Mouse (Mus musculus): ENCODE data around the gene Sugp2. TPM values are rescaled to one million over a fixed set of nuclear protein-coding genes. Genes with fewer than 3 reads are reported as not detected.

The Sugp2 gene
- polyA plus RNA-seq, 1 experiment from 2014 or later: 33.8 TPM

DNA sequence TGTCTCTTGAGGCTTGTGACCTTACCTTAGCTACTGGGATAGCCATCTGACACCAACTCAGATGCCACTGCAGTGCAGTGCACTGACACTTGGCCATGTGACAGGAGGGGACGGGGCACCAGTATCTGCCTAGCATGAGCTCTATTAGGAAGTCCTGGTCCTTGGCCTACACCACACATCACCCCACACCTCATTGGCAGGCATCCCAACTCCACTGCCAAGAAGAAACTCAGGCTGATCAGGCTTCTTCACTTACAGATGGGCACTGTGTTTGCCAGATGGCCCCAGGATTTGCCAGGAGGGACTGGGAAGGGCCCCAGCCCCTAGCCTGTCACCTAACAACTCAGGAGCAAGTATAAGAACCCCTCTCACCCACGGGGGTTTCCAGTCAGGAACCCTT, 79.4 kb downstream of the Sugp2 start:
- Histone ChIP-seq H3K9ac (no peak overlapping the region), H3K4me2 (no peak overlapping the region), H3K36me3 (peaks cover 52% of the 10 kb centered on the region), H3K9me3 (replicated peaks) (no peaks in the 10 kb centered on the region), H3K4me3 (no peak overlapping the region), H3K27me3 (replicated peaks) (peaks cover 13% of the 10 kb centered on the region; the same call in 1 of the 2 replicates), H3K27ac (ENCODE audit: poor library complexity, severe bottlenecking) (no peak overlapping the region), H3K4me1 (replicated peaks) (peaks cover 25% of the 10 kb centered on the region)
- WGBS: 71% methylated on average over 2 of the region's 2 CpGs
- ATAC-seq (ENCODE audit: insufficient number of reproducible peaks, low FRiP score): no peak

GRCm38 (mm10) chr8:70315624-70316510, 81.8 kb downstream of the Sugp2 start, which contains the start of gene Cers1:
Gene Cers1, plus strand, starts transcription at chr8:70315775.
- 3% methylated on average over 66 of the region's 66 CpGs for WGBS
- ATAC-seq (ENCODE audit: insufficient number of reproducible peaks, low FRiP score): peak; percentile 71
- Histone ChIP-seq H3K4me3 (peak within 1 kb of the TSS; percentile 63), H3K9ac (peak within 1 kb of the TSS; percentile 68), H3K4me1 (replicated peaks) (peaks cover 25% of the 10 kb centered on the region), H3K27ac (ENCODE audit: poor library complexity, severe bottlenecking) (no peak within 1 kb of the TSS), H3K36me3 (peaks cover 31% of the 10 kb centered on the region), H3K9me3 (replicated peaks) (no peaks in the 10 kb centered on the region), H3K27me3 (replicated peaks) (peaks cover 13% of the 10 kb centered on the region; the same call in 1 of the 2 replicates), H3K4me2 (peak within 1 kb of the TSS; percentile 93)

- peaks cover 13% of the 10 kb centered on the region; the same call in 1 of the 2 replicates for H3K27me3 ChIP-seq (replicated peaks)
- WGBS: 19% methylated on average over 15 of the region's 15 CpGs
- ATAC-seq (ENCODE audit: insufficient number of reproducible peaks, low FRiP score): peak; percentile 61
Measured at GRCm38 (mm10) chr8:70316511-70317504, 82.8 kb downstream of the Sugp2 start.

DNA sequence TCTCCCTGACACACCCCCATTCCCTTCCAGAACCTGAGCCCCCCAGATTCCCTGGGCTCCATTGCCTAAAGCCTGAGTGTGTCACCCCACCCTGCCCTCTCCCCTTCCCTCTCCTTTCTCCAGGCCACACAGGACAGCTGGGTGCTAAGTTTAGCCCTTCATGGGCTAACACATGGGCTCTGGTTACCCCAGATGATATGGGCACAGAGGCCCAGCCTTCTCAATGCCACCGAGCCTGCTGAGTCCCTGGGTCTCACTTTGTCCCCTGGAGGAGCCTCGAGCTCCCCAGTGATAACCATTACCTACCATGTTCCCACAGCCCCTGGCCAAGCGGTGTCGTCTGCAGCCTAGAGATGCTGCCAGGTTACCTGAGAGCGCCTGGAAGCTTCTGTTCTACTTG, 83.8 kb downstream of the Sugp2 start:
- no peaks in the 10 kb centered on the region for H3K9me3 ChIP-seq (replicated peaks)
- H3K4me3 ChIP-seq: no peak overlapping the region
- ATAC-seq (ENCODE audit: insufficient number of reproducible peaks, low FRiP score): no peak
- H3K4me2 ChIP-seq: no peak overlapping the region
- peaks cover 11% of the 10 kb centered on the region for H3K36me3 ChIP-seq
- H3K4me1 ChIP-seq (replicated peaks): peaks cover 25% of the 10 kb centered on the region
- H3K27me3 ChIP-seq (replicated peaks): peaks cover 13% of the 10 kb centered on the region; the same call in 1 of the 2 replicates
- 75% methylated on average over 5 of the region's 5 CpGs for WGBS
- no peak overlapping the region for H3K9ac ChIP-seq
- H3K27ac ChIP-seq (ENCODE audit: poor library complexity, severe bottlenecking): no peak overlapping the region

More at GRCm38 (mm10) chr8:70316511-70317504, 82.8 kb downstream of the Sugp2 start:
- Histone ChIP-seq H3K27ac (ENCODE audit: poor library complexity, severe bottlenecking) (no peak overlapping the region), H3K36me3 (peaks cover 22% of the 10 kb centered on the region), H3K4me3 (peak overlapping the region; percentile 63), H3K9ac (peak overlapping the region; percentile 68), H3K4me2 (peak overlapping the region; percentile 93), H3K9me3 (replicated peaks) (no peaks in the 10 kb centered on the region), H3K4me1 (replicated peaks) (peaks cover 25% of the 10 kb centered on the region)

- WGBS: 93% methylated on average over 3 of the region's 3 CpGs
- Histone ChIP-seq H3K9me3 (replicated peaks) (peaks cover 8% of the 10 kb centered on the region; the same call in 1 of the 2 replicates), H3K4me2 (no peak overlapping the region), H3K4me3 (no peak overlapping the region), H3K36me3 (peaks cover 4% of the 10 kb centered on the region; the same call in 1 of the 2 replicates), H3K4me1 (replicated peaks) (no peaks in the 10 kb centered on the region), H3K27me3 (replicated peaks) (no peaks in the 10 kb centered on the region), H3K27ac (ENCODE audit: poor library complexity, severe bottlenecking) (no peak overlapping the region), H3K9ac (no peak overlapping the region)
- ATAC-seq (ENCODE audit: insufficient number of reproducible peaks, low FRiP score): no peak
Measured at GRCm38 (mm10) chr8:70323716-70324115, 89.7 kb downstream of the Sugp2 start.

DNA sequence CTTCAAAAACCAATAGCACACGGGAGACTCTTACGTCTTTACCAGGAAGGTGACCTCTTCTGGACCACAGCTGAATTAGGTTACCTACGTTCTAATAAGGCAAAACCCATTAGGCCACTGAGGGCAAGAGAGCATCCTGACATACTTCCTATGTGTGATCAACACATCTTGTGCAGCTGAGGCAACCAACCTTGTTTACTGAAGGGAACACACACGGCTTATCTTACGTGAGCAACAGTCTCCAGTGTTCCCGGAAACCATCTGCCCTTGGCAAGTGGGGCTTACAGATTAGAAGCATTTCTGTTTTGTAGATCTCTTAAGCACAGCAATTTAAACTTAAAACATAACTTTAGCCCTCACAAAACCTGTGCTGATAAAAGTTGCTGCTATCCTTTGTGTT, 93.5 kb downstream of the Sugp2 start:
- peak overlapping the region; percentile 22 for H3K27ac ChIP-seq (ENCODE audit: poor library complexity, severe bottlenecking)
- no peak overlapping the region for H3K4me3 ChIP-seq

GRCm38 (mm10) chr8:70329124-70329834, 95.3 kb downstream of the Sugp2 start, which contains the start of gene Gdf1:
Gene Gdf1, plus strand, starts transcription at chr8:70329817.
- 27% methylated on average over 14 of the region's 14 CpGs for WGBS
- Histone ChIP-seq H3K27me3 (replicated peaks) (peaks cover 21% of the 10 kb centered on the region), H3K4me1 (replicated peaks) (peaks cover 24% of the 10 kb centered on the region), H3K9ac (peak within 1 kb of the TSS; percentile 36), H3K4me3 (peak within 1 kb of the TSS; percentile 33), H3K36me3 (peaks cover 37% of the 10 kb centered on the region), H3K9me3 (replicated peaks) (peaks cover 8% of the 10 kb centered on the region; the same call in 1 of the 2 replicates), H3K4me2 (peak within 1 kb of the TSS; percentile 64), H3K27ac (ENCODE audit: poor library complexity, severe bottlenecking) (peak within 1 kb of the TSS; percentile 22)
- peak; percentile 53 for ATAC-seq (ENCODE audit: insufficient number of reproducible peaks, low FRiP score)

More for the DNA sequence above, 93.5 kb downstream of the Sugp2 start:
- H3K9ac ChIP-seq: no peak overlapping the region
- whole genome bisulfite sequencing: 75% methylated on average over 6 of the region's 6 CpGs
- ATAC-seq (ENCODE audit: insufficient number of reproducible peaks, low FRiP score): peak; percentile 49; the same call in 1 of the 2 replicates
- H3K4me1 ChIP-seq (replicated peaks): peaks cover 24% of the 10 kb centered on the region
- H3K27me3 ChIP-seq (replicated peaks): peaks cover 21% of the 10 kb centered on the region
- no peak overlapping the region for H3K4me2 ChIP-seq
- H3K36me3 ChIP-seq: peaks cover 20% of the 10 kb centered on the region
- peaks cover 8% of the 10 kb centered on the region; the same call in 1 of the 2 replicates for H3K9me3 ChIP-seq (replicated peaks)

Other genes starting within 250 kb of the Sugp2 start
- 55.6 and 59.2 TPM in 2 replicates for gene Gatad2a, start 237.8 kb upstream of the Sugp2 start, polyA plus RNA-seq (2016; fragmentation: Nextera tagmentation; extraction: Ambion mirVana)
- 39.9 and 42.1 TPM in 2 replicates for gene Mau2, start 191.5 kb upstream of the Sugp2 start, polyA plus RNA-seq (2016; fragmentation: Nextera tagmentation; extraction: Ambion mirVana)
- gene Sugp1, start 191.4 kb upstream of the Sugp2 start, polyA plus RNA-seq (2016; fragmentation: Nextera tagmentation; extraction: Ambion mirVana): 32.7 and 34.0 TPM in 2 replicates
- gene Tm6sf2, start 161.3 kb upstream of the Sugp2 start, polyA plus RNA-seq (2016; fragmentation: Nextera tagmentation; extraction: Ambion mirVana): 1.3 and 1.6 TPM in 2 replicates
- 0.11 and 0.24 TPM in 2 replicates for gene Hapln4, start 150.8 kb upstream of the Sugp2 start, polyA plus RNA-seq (2016; fragmentation: Nextera tagmentation; extraction: Ambion mirVana)
- 0.17 and 0.31 TPM in 2 replicates for gene Ncan, start 113.4 kb upstream of the Sugp2 start, polyA plus RNA-seq (2016; fragmentation: Nextera tagmentation; extraction: Ambion mirVana)
- gene Nr2c2ap, start 102.9 kb upstream of the Sugp2 start, polyA plus RNA-seq (2016; fragmentation: Nextera tagmentation; extraction: Ambion mirVana): 28.5 and 29.1 TPM in 2 replicates
- gene Rfxank, start 95.1 kb upstream of the Sugp2 start, polyA plus RNA-seq (2016; fragmentation: Nextera tagmentation; extraction: Ambion mirVana): 17.7 and 18.7 TPM in 2 replicates
- 30.3 and 38.1 TPM in 2 replicates for gene Borcs8, start 94.7 kb upstream of the Sugp2 start, polyA plus RNA-seq (2016; fragmentation: Nextera tagmentation; extraction: Ambion mirVana)
- not detected in 2 replicates for gene Mef2b, start 94.5 kb upstream of the Sugp2 start, polyA plus RNA-seq (2016; fragmentation: Nextera tagmentation; extraction: Ambion mirVana)
- gene Tmem161a, start 61.9 kb upstream of the Sugp2 start, polyA plus RNA-seq (2016; fragmentation: Nextera tagmentation; extraction: Ambion mirVana): 98.0 and 100 TPM in 2 replicates
- gene Slc25a42, start 21.9 kb upstream of the Sugp2 start, polyA plus RNA-seq (2016; fragmentation: Nextera tagmentation; extraction: Ambion mirVana): 8.5 and 9.7 TPM in 2 replicates
- 22.6 and 23.4 TPM in 2 replicates for gene Armc6, start 240 bp downstream of the Sugp2 start, polyA plus RNA-seq (2016; fragmentation: Nextera tagmentation; extraction: Ambion mirVana)
- 46.0 and 48.4 TPM in 2 replicates for gene Homer3, start 48.6 kb downstream of the Sugp2 start, polyA plus RNA-seq (2016; fragmentation: Nextera tagmentation; extraction: Ambion mirVana)
- 32.8 and 34.3 TPM in 2 replicates for gene Ddx49, start 68.3 kb downstream of the Sugp2 start, polyA plus RNA-seq (2016; fragmentation: Nextera tagmentation; extraction: Ambion mirVana)
- 251 and 272 TPM in 2 replicates for gene Cope, start 68.3 kb downstream of the Sugp2 start, polyA plus RNA-seq (2016; fragmentation: Nextera tagmentation; extraction: Ambion mirVana)
- 2.1 and 2.5 TPM in 2 replicates for gene Cers1, start 81.5 kb downstream of the Sugp2 start, polyA plus RNA-seq (2016; fragmentation: Nextera tagmentation; extraction: Ambion mirVana)
- 2.1 TPM in 2 replicates for gene Gdf1, start 95.6 kb downstream of the Sugp2 start, polyA plus RNA-seq (2016; fragmentation: Nextera tagmentation; extraction: Ambion mirVana)
- gene Upf1, start 119.1 kb downstream of the Sugp2 start, polyA plus RNA-seq (2016; fragmentation: Nextera tagmentation; extraction: Ambion mirVana): 24.5 and 25.5 TPM in 2 replicates
- gene Comp, start 139.3 kb downstream of the Sugp2 start, polyA plus RNA-seq (2016; fragmentation: Nextera tagmentation; extraction: Ambion mirVana): 2.7 and 3.6 TPM in 2 replicates
- 14.9 and 15.0 TPM in 2 replicates for gene Crtc1, start 205.4 kb downstream of the Sugp2 start, polyA plus RNA-seq (2016; fragmentation: Nextera tagmentation; extraction: Ambion mirVana)
- 12.6 and 14.0 TPM in 2 replicates for gene Klhl26, start 242.7 kb downstream of the Sugp2 start, polyA plus RNA-seq (2016; fragmentation: Nextera tagmentation; extraction: Ambion mirVana)